Mouse (Mus musculus) WW6 (cell line): ENCODE results near the gene Gm10135.
A peak's percentile ranks its signal among the peaks of the same experiment; 100 is the strongest.
"Not testable (repeated sequence)": the region's sequence is repeated elsewhere in the genome, so short reads cannot be mapped to it uniquely, and the experiment has no call there.

ENCODE experiments used
- DNase-seq: peaks from one replicate; pipeline ENCODE4 v3.0.0-alpha.2; 2013; ENCODE audit warnings: low read depth, low spot score

The Gm10135 gene

GRCm38 (mm10) chr5:72974602-72975001, at the start of gene Gm10135:
Gm10135 (minus strand) TSS chr5:72974702.
- no peak for DNase-seq

- no peak for DNase-seq
These were observed 49.3 kb upstream of the Gm10135 start for GRCm38 (mm10) chr5:73023801-73024200.

- no peak for DNase-seq
These were observed 40.2 kb upstream of the Gm10135 start for GRCm38 (mm10) chr5:73014745-73015144.

GRCm38 (mm10) chr5:73013611-73014287, 39.2 kb upstream of the Gm10135 start:
- DNase-seq = not testable (repeated sequence)

- DNase-seq = not testable (repeated sequence)
These were observed 38.5 kb upstream of the Gm10135 start for GRCm38 (mm10) chr5:73012884-73013610.

- not testable (repeated sequence) for DNase-seq
These were observed 37.3 kb upstream of the Gm10135 start for GRCm38 (mm10) chr5:73011806-73012205.

- DNase-seq = not testable (repeated sequence)
These were observed 33.7 kb upstream of the Gm10135 start for GRCm38 (mm10) chr5:73008230-73008629.

GRCm38 (mm10) chr5:73007582-73007959, 33.1 kb upstream of the Gm10135 start:
- no peak for DNase-seq

- DNase-seq = no peak
These were observed 32.5 kb upstream of the Gm10135 start, which contains the start of gene Slc10a4 for GRCm38 (mm10) chr5:73006784-73007581. Slc10a4 (plus strand) TSS chr5:73006883.

GRCm38 (mm10) chr5:73004046-73004445, 29.5 kb upstream of the Gm10135 start:
- DNase-seq = no peak

GRCm38 (mm10) chr5:72998546-72998945, 24.0 kb upstream of the Gm10135 start:
- not testable (repeated sequence) for DNase-seq

- no peak for DNase-seq
These were observed 20.9 kb upstream of the Gm10135 start for GRCm38 (mm10) chr5:72995379-72995778.

GRCm38 (mm10) chr5:72994928-72995327, 20.4 kb upstream of the Gm10135 start:
- DNase-seq = no peak

- no peak for DNase-seq
These were observed 19.9 kb upstream of the Gm10135 start for GRCm38 (mm10) chr5:72994424-72994823.

GRCm38 (mm10) chr5:72992474-72992873, 18.0 kb upstream of the Gm10135 start:
- no peak for DNase-seq

GRCm38 (mm10) chr5:72989756-72990155, 15.3 kb upstream of the Gm10135 start:
- DNase-seq = no peak

GRCm38 (mm10) chr5:72987786-72988185, 13.3 kb upstream of the Gm10135 start:
- DNase-seq = no peak

- DNase-seq = no peak
These were observed 9.6 kb upstream of the Gm10135 start for GRCm38 (mm10) chr5:72984091-72984490.

- no peak for DNase-seq
These were observed 2.0 kb upstream of the Gm10135 start for GRCm38 (mm10) chr5:72976539-72976938.

- DNase-seq = no peak
These were observed 1.5 kb upstream of the Gm10135 start for GRCm38 (mm10) chr5:72975996-72976395.

- DNase-seq = peak; percentile 9
These were observed 1.6 kb downstream of the Gm10135 start for GRCm38 (mm10) chr5:72972934-72973333.

GRCm38 (mm10) chr5:72972435-72972834, 2.1 kb downstream of the Gm10135 start:
- DNase-seq = no peak
